Mouse (Mus musculus) megakaryocyte, embryonic 14.5 days (primary cell): ENCODE measurements around the gene Il20rb. TPM values are rescaled to one million over a fixed set of nuclear protein-coding genes. Genes with fewer than 3 reads are reported as not detected.

Experiments used
- H3K27me3 ChIP-seq: replicated peaks from 2 replicates; pipeline ENCODE3; 2012; ENCODE audit warnings: inconsistent platforms
- H3K36me3 ChIP-seq: replicated peaks from 2 replicates; pipeline ENCODE3; 2012; ENCODE audit warnings: low read length, inconsistent platforms, mixed read lengths
- H3K4me1 ChIP-seq: 2 replicates; pipeline ENCODE4 v1.6.1; 2012; ENCODE audit warnings: inconsistent platforms
- H3K4me3 ChIP-seq: replicated peaks from 2 replicates; pipeline ENCODE3; 2012; ENCODE audit warnings: moderate library complexity, mild to moderate bottlenecking, inconsistent platforms
- H3K9me3 ChIP-seq: 2 replicates; pipeline ENCODE4 v1.6.1; 2012; ENCODE audit warnings: inconsistent platforms
- FLI1 ChIP-seq: IDR thresholded peaks from 2 replicates; pipeline ENCODE4 v1.6.1; 2012; ENCODE audit warnings: low read length, inconsistent platforms, mixed read lengths
- GATA1 ChIP-seq: IDR thresholded peaks from 3 replicates; pipeline ENCODE4 v1.6.1; 2012; ENCODE audit warnings: mixed read lengths, low read length, inconsistent platforms, borderline replicate concordance
- polyA plus RNA-seq: library from polyadenylated mRNA; stranded (reverse); fragments of >175 nt; gene quantifications from 2 replicates; pipeline ENCODE4 v1.2.3, GENCODE M21; 2012; ENCODE audit warnings: low replicate concordance; ENCODE audit not compliant: insufficient read depth

Il20rb gene
- polyA plus RNA-seq, 1 experiment, result 1.6 TPM

DNA sequence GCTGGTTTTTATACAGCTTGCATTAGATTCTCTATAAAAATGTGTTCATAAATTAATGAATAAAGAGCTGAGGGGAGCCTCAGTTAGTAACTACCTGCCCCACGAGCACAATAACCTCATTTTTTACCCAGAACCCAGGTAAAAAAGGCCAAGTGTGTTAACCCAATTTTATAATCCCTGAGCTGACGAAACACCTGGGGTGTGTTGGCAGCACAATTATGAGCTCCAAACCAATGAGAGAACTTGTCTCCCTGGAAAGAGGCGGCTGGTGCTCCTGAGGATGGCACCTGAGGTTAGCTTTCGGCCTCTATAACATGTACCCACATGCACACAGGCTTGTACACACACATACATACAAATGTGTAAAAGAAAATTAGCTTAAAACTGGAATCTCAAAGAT, 18.9 kb upstream of the Il20rb start:
- TF ChIP-seq FLI1 (no peak), GATA1 (no peak)
- Histone ChIP-seq H3K36me3 (peaks cover 31% of the 10 kb centered on the region), H3K27me3 (no peaks in the 10 kb centered on the region), H3K9me3 (no peaks in the 10 kb centered on the region), H3K4me3 (no peak overlapping the region), H3K4me1 (peaks cover 43% of the 10 kb centered on the region)

DNA sequence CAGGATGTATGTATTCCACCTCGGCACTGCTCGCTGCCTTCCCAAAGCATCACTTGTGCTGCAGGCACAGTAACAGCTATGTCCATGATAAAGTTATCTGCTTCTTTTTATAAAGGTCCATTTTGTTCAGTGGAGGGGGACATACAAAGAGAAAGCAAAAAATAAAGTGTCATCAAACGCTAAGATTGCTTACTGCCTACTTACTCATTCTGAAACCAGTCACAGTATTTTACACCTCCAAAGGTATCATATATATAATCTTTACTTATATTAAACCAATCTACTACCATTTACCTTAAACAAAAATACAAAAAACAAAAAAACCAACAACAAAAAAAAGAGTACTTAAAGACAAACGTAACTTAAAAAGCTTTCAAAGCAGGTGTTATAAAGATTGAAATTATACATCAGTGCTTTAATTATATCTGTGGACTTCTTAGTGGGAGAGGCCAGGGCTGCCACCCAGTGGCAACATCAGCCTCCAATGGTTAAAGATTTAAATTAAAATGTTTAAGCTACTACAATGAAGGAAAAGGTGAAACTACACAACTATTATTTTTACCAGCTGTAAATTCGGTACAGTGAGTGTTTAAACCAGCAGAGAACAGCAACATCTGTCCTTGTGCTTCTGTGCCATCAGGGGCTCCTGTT, 7.1 kb upstream of the Il20rb start:
- Histone ChIP-seq H3K27me3 (no peaks in the 10 kb centered on the region), H3K4me1 (no peaks in the 10 kb centered on the region; the same call in 1 of the 2 replicates), H3K4me3 (no peak overlapping the region), H3K9me3 (no peaks in the 10 kb centered on the region), H3K36me3 (peaks cover 72% of the 10 kb centered on the region)
- TF ChIP-seq GATA1 (no peak), FLI1 (no peak)

DNA sequence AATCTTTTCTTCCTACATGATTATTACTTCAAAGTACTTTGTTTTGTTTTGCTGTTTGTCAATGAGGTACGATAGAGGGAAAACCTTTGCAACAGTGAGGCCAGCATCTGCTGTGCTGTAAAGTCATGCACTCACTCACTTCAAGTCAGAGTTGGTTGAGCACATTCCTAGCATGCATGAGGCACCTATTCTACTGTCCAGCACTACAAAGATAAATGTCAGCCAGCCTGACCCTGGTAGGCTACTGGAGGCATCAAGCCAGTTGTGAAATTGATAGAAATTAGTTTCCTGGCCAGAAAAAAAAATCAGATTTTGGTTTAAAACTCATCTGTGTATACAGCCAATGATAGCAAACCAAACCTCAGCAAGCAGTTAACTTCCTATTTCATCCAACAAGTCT, 4.8 kb upstream of the Il20rb start:
- peaks cover 4% of the 10 kb centered on the region; the same call in 1 of the 2 replicates for H3K4me1 ChIP-seq
- peaks cover 69% of the 10 kb centered on the region for H3K36me3 ChIP-seq
- H3K27me3 ChIP-seq, result no peaks in the 10 kb centered on the region
- no peaks in the 10 kb centered on the region for H3K9me3 ChIP-seq
- no peak overlapping the region for H3K4me3 ChIP-seq
- TF ChIP-seq GATA1, result no peak
- TF ChIP-seq FLI1, result no peak

DNA sequence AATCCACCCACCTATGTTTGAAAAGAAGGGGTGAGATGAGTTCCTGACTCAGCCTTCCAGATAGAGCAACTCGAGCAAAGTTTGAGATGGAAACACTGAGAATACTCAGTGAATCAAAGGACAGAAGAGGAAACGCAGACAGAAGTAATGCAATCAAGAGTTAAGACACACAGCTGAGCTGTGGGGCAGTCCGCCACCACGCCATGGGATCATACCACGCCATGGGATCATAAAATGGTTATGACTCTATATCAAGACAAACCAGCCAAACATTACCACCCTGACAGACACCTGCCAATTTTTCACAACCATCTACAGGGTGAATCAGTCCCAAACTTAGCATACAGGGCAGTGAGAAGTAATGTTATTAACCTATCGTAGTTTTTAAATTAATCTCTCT, 2.4 kb upstream of the Il20rb start:
- Histone ChIP-seq H3K4me3 (no peak overlapping the region), H3K36me3 (peaks cover 56% of the 10 kb centered on the region), H3K4me1 (peaks cover 6% of the 10 kb centered on the region; the same call in 1 of the 2 replicates), H3K27me3 (no peaks in the 10 kb centered on the region), H3K9me3 (no peaks in the 10 kb centered on the region)
- TF ChIP-seq GATA1 (no peak), FLI1 (no peak)

DNA sequence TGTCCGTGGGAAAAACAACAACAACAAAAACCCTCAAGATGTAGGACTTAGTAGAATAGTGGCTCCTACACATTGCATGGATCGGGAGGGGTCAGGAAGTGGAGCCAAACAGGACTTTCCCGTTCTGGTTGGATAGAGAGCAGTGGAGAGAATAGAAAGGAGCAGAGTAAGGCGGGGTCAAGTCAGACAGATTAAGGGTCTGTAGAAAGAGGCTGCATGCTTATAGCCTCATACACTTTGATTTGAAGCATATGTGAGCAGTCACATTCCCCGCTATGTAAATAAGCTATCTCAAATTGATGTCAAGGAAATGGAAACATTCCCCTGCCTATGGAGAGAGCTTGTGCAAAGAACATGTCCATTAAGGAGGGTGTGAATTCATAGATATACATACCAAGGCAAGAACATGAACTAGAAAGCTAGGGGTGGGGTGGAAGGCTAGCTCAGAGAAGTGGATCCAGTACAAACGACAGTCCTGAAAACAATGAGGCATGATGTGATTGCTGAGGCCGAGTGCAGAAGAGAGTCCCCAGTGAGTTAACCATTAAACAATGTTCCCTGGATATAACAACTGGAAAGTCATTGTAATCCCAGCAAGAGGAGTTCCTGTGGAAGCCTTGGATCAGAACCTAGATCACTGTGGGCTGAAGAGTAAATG, 1.6 kb upstream of the Il20rb start:
- Histone ChIP-seq H3K4me1 (peaks cover 6% of the 10 kb centered on the region; the same call in 1 of the 2 replicates), H3K36me3 (peaks cover 53% of the 10 kb centered on the region), H3K4me3 (no peak overlapping the region), H3K9me3 (no peaks in the 10 kb centered on the region), H3K27me3 (no peaks in the 10 kb centered on the region)
- TF ChIP-seq GATA1 (no peak), FLI1 (no peak)

DNA sequence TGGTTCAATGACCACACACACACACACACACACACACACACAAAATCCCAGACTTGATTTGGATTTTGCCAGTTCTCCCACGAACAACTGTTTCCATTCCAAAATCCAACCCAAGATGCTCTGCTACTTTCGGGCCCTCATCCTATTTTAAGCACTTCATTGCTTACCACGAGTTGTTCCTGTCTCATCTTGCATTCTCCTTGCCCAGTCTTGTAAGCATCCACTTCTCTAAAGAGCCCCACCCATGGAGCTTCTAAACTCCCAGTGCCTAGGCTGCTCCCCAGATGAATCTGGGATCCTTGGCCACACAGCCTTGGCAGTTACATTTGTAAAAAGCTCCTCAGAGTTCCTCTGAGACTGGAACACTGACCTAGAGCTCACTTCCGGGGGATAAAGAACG, 3.3 kb downstream of the Il20rb start:
- no peak overlapping the region for H3K4me3 ChIP-seq
- peaks cover 22% of the 10 kb centered on the region for H3K36me3 ChIP-seq
- H3K4me1 ChIP-seq, result peaks cover 9% of the 10 kb centered on the region; the same call in 1 of the 2 replicates
- 0 out of 2 replicates have a peak, but pooled peaks cover 3% of the 10 kb centered on the region for H3K9me3 ChIP-seq
- TF ChIP-seq GATA1 (no peak), FLI1 (no peak)
- H3K27me3 ChIP-seq, result no peaks in the 10 kb centered on the region

DNA sequence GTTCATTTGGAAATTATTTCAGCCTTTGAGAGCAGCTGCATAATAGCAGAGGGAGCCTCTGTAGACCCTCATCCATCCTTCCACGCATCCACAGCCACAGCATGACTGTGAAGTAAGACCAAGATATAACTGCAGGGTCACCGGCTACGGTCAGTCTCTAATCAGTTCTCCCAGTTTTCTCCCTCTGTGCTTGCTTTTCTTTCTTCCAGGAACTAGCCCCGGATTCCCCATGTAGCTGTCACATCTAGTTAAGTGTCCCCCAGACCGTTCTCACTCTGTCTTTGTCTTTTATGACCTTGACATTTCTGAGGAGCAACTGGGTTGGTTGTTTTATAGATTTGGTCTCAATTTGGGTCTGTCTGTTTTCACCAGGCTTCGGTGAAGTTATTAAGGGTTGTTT, 5.0 kb downstream of the Il20rb start:
- peaks cover 15% of the 10 kb centered on the region for H3K36me3 ChIP-seq
- no peaks in the 10 kb centered on the region for H3K27me3 ChIP-seq
- H3K4me3 ChIP-seq, result no peak overlapping the region
- peaks cover 7% of the 10 kb centered on the region; the same call in 1 of the 2 replicates for H3K4me1 ChIP-seq
- no peak for TF ChIP-seq GATA1
- TF ChIP-seq FLI1, result no peak
- H3K9me3 ChIP-seq, result peaks cover 12% of the 10 kb centered on the region

DNA sequence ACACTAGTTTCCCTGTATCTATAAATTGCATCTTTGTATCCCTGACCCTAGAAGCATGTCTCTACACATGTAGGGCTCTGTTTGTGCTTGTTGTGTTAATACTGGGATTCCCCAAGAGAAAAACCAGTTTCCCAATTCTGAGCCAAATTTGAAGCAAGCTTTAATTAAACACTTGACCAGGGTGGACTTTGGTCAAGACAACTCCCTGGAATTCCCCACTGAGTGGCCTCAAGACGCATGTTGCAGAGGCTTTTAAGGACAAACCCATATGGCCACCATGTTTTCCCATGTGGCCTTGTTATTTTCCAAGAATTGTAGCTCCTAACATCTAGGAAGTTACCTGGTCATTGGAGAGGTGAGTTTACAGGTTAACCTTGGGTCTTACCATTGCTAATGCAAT, 12.5 kb downstream of the Il20rb start:
- Histone ChIP-seq H3K36me3 (peaks cover 8% of the 10 kb centered on the region), H3K9me3 (peaks cover 19% of the 10 kb centered on the region), H3K4me3 (no peak overlapping the region), H3K27me3 (no peaks in the 10 kb centered on the region), H3K4me1 (no peaks in the 10 kb centered on the region)
- no peak for TF ChIP-seq GATA1
- TF ChIP-seq FLI1, result no peak

DNA sequence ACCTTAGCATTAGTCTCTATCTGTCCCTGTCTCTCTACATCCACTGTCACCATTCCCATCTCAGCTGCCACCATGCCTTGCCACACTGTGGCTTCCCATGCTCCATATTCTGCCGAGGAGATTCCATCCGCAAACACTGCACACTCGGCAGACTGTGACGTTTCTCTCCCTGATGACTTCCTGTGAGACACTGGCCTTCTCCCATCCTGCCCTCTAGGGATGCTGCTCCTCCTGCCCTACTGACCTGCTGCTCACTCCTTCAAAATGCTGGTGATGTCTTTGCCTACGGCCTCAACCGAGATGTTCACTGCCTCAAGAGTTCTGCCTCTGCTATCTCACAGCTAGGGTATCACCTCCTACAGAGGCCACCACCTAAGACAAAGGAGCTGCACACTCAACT, 13.2 kb downstream of the Il20rb start:
- Histone ChIP-seq H3K9me3 (peaks cover 16% of the 10 kb centered on the region), H3K36me3 (peaks cover 5% of the 10 kb centered on the region), H3K4me1 (no peaks in the 10 kb centered on the region), H3K4me3 (no peak overlapping the region), H3K27me3 (no peaks in the 10 kb centered on the region)
- TF ChIP-seq FLI1, result no peak
- no peak for TF ChIP-seq GATA1

DNA sequence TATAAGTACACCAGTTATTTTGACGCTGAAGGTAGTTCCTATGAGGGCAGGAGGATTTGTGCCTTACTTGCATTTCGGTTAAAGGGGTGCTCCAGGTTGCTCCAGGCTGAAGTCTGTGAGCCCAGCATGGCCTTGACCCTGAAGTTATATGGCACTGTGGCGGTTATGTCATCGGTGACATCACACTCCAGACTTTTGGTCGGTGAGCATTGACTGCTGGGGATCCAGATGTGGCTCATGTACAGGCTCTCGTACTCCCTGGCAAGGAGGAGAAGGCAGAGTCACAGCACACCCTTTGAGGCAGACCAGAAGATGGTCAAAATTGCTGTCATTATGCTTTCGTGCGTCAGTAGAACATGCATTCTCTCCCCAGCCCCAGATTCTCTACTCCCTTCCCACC, 13.7 kb downstream of the Il20rb start:
- peaks cover 3% of the 10 kb centered on the region for H3K36me3 ChIP-seq
- TF ChIP-seq GATA1 (no peak), FLI1 (no peak)

More for the DNA sequence above, 13.7 kb downstream of the Il20rb start:
- H3K4me1 ChIP-seq, result no peaks in the 10 kb centered on the region
- no peak overlapping the region for H3K4me3 ChIP-seq
- H3K9me3 ChIP-seq, result peaks cover 15% of the 10 kb centered on the region
- no peaks in the 10 kb centered on the region for H3K27me3 ChIP-seq
